In genomic region chr4:86611524-86612288, GRCm38 (mm10) we compare ENCODE assay signal across 8 mouse cellular contexts. TPM values are rescaled to one million over a fixed set of nuclear protein-coding genes. Genes with fewer than 3 reads are reported as not detected.
A peak's percentile ranks its signal among the peaks of the same experiment; 100 is the strongest.
DNase-seq lines count a peak whose midpoint lies in the region; ATAC-seq lines count a peak whose summit lies in the region.

Gene Haus6, minus strand, starts transcription at chr4:86612055.

- peak; percentile 100 for DNase-seq in R1 (ENCODE audit: low read depth, low spot score)
- DNase-seq in cerebellum, postnatal 25 days = peak; percentile 90 to 94
- DNase-seq in frontal cortex, postnatal 25 days (ENCODE audit: low spot score in 2 of 2) = peak; percentile 78 to 84
- DNase-seq in hindbrain, embryonic 14.5 days (ENCODE audit: low spot score) = peak; percentile 93
- DNase-seq in layer of hippocampus, postnatal 36 days = peak; percentile 88 to 92
- peak; percentile 97 for DNase-seq in lung, postnatal 36 days
- DNase-seq in retina, postnatal 1 day = peak; percentile 99
- peak; percentile 78 to 85 for DNase-seq in urinary bladder, adult 18-20 months (ENCODE audit: low spot score in 2 of 2)

- under 1% methylated on average over 59 of the region's 59 CpGs for WGBS in hindbrain, embryonic 14.5 days

- peak; percentile 100 for ATAC-seq in hindbrain, embryonic 14.5 days (ENCODE audit: low FRiP score)

- H3K36me3 ChIP-seq in hindbrain, embryonic 14.5 days (replicated peaks; ENCODE audit: control insufficient read depth, insufficient read depth) = peaks cover under 1% of the 10 kb centered on the region; the same call in 1 of the 2 replicates

- no peaks in the 10 kb centered on the region for H3K27me3 ChIP-seq in hindbrain, embryonic 14.5 days (ENCODE audit: control insufficient read depth, insufficient read depth, low read length)

- H3K27ac ChIP-seq in hindbrain, embryonic 14.5 days = peak within 1 kb of the TSS; percentile 52; the same call in 1 of the 2 replicates

- no peaks in the 10 kb centered on the region for H3K9me3 ChIP-seq in hindbrain, embryonic 14.5 days (ENCODE audit: control insufficient read depth, low read length)

- H3K4me3 ChIP-seq in hindbrain, embryonic 14.5 days (replicated peaks; ENCODE audit: low read length) = peak within 1 kb of the TSS; percentile 77

- peaks cover 15% of the 10 kb centered on the region for H3K4me1 ChIP-seq in hindbrain, embryonic 14.5 days (replicated peaks; ENCODE audit: control insufficient read depth, insufficient read depth, low read length)

- peak within 1 kb of the TSS; percentile 94 for H3K4me2 ChIP-seq in hindbrain, embryonic 14.5 days (replicated peaks)

- H3K9ac ChIP-seq in hindbrain, embryonic 14.5 days = peak within 1 kb of the TSS; percentile 76

RNA-seq across cellular contexts. Expression of gene Haus6, which starts in this region (rescaled TPM):
- 7.5 and 8.6 TPM in 2 replicates for polyA plus RNA-seq in hindbrain, embryonic 14.5 days (2014; fragmentation: Nextera tagmentation; extraction: Ambion mirVana)
- total RNA-seq in layer of hippocampus, postnatal 36 days (2021) = 1 to 10 TPM; 8.0 to 8.2 TPM

Comparison
In these comparisons a context has a peak if more than half of its experiments do, and no peak if none do; other contexts are left out.
1. Peak in every context shown above with its lines: DNase-seq, ATAC-seq, H3K4me3 ChIP-seq and H3K27ac ChIP-seq.